Mouse (Mus musculus) thymus, adult 2 months (tissue): ENCODE measurements around the gene Tcf12. TPM values are rescaled to one million over a fixed set of nuclear protein-coding genes. Genes with fewer than 3 reads are reported as not detected.
A peak's percentile ranks its signal among the peaks of the same experiment; 100 is the strongest.

Experiments
- DNase-seq: peaks from one replicate; pipeline ENCODE4 v3.0.0; 2021
- H3K27ac ChIP-seq: fragments of 200-500 bp; 2 replicates; pipeline ENCODE4 v1.5.1; 2012; ENCODE audit warnings: low read length, control low read depth; ENCODE audit not compliant: control insufficient read depth, insufficient read depth
- H3K27me3 ChIP-seq: fragments of 200-500 bp; 2 replicates; pipeline ENCODE4 v1.6.1; 2012; ENCODE audit warnings: mild to moderate bottlenecking, low read length, moderate library complexity, mixed read lengths; ENCODE audit not compliant: control insufficient read depth, insufficient read depth
- H3K36me3 ChIP-seq: fragments of 200-500 bp; 2 replicates; pipeline ENCODE4 v1.6.1; 2012; ENCODE audit warnings: mild to moderate bottlenecking, low read length, moderate library complexity; ENCODE audit not compliant: control insufficient read depth, insufficient read depth
- H3K4me1 ChIP-seq: fragments of 200-500 bp; replicated peaks from 2 replicates; pipeline ENCODE4 v1.6.1; 2012; ENCODE audit warnings: low read length; ENCODE audit not compliant: control insufficient read depth, insufficient read depth
- H3K4me3 ChIP-seq: fragments of 200-500 bp; 2 replicates; pipeline ENCODE4 v1.5.1; 2012; ENCODE audit warnings: mild to moderate bottlenecking, low read length, control low read depth, moderate library complexity; ENCODE audit not compliant: control insufficient read depth, insufficient read depth
- CTCF ChIP-seq: fragments of 200-500 bp; IDR thresholded peaks from 2 replicates; pipeline ENCODE4 v1.5.1; 2012; ENCODE audit warnings: mild to moderate bottlenecking, control low read depth, low read length, moderate library complexity, borderline replicate concordance; ENCODE audit not compliant: control insufficient read depth, poor library complexity, insufficient read depth; ENCODE audit errors: extremely low read depth
- POLR2A ChIP-seq: fragments of 200-500 bp; IDR thresholded peaks from 2 replicates; pipeline ENCODE4 v1.6.1; 2012; ENCODE audit warnings: mild to moderate bottlenecking, low read length, control low read depth, moderate library complexity; ENCODE audit not compliant: control insufficient read depth, poor library complexity, insufficient read depth; ENCODE audit errors: extremely low read depth
- WGBS: fragments of 180-500 bp; shearing (Covaris S2); methylation state at CpG from one replicate; pipeline ENCODE4 v1.1.7; 2018; 5-methylcytosine and 5-hydroxymethylcytosine counted together
- polyA plus RNA-seq: library from polyadenylated mRNA; depleted of rRNA; stranded (reverse); fragments of >200 nt; gene quantifications from 2 replicates; pipeline ENCODE4 v1.2.3, GENCODE M21; 2012

Gene Tcf12
- polyA plus RNA-seq, 1 experiment = 416 TPM

- no peaks in the 10 kb centered on the region for H3K36me3 ChIP-seq
- DNase-seq = no peak
- no peak overlapping the region for H3K27ac ChIP-seq
- no peak overlapping the region; the same call in 1 of the 2 replicates for H3K4me3 ChIP-seq
- 41% methylated on average over 4 of the region's 4 CpGs for WGBS
- H3K27me3 ChIP-seq = no peaks in the 10 kb centered on the region
- no peak for TF ChIP-seq POLR2A
- TF ChIP-seq CTCF = no peak
- H3K4me1 ChIP-seq = 0 out of 2 replicates have a peak, but pooled peaks cover 4% of the 10 kb centered on the region
Measured at GRCm38 (mm10) chr9:72133772-72134245, 22.1 kb upstream of the Tcf12 start.

GRCm38 (mm10) chr9:72133089-72133771 lies 21.6 kb upstream of the Tcf12 start:
- DNase-seq = peak; percentile 79
- peak; percentile 68 for TF ChIP-seq POLR2A
- TF ChIP-seq CTCF = 0 out of 2 replicates have a peak, but pooled peaks have one; percentile 16
- Histone ChIP-seq H3K27me3 (no peaks in the 10 kb centered on the region), H3K4me3 (peak overlapping the region; percentile 91), H3K27ac (peak overlapping the region; percentile 71), H3K36me3 (no peaks in the 10 kb centered on the region), H3K4me1 (0 out of 2 replicates have a peak, but pooled peaks cover 4% of the 10 kb centered on the region)
- WGBS = under 1% methylated on average over 56 of the region's 56 CpGs

- H3K36me3 ChIP-seq = no peaks in the 10 kb centered on the region
- peak overlapping the region; percentile 91 for H3K4me3 ChIP-seq
- H3K4me1 ChIP-seq = 0 out of 2 replicates have a peak, but pooled peaks cover 2% of the 10 kb centered on the region
- WGBS = 0% methylated on average over 28 of the region's 29 CpGs
- H3K27ac ChIP-seq = peak overlapping the region; percentile 71
- TF ChIP-seq CTCF = no peak
- TF ChIP-seq POLR2A = no peak
- DNase-seq = no peak
- H3K27me3 ChIP-seq = no peaks in the 10 kb centered on the region
Measured at GRCm38 (mm10) chr9:72132728-72133088, 21.0 kb upstream of the Tcf12 start.

GRCm38 (mm10) chr9:72129884-72130283 lies 18.2 kb upstream of the Tcf12 start:
- DNase-seq = no peak
- 78% methylated on average over 4 of the region's 4 CpGs for WGBS

GRCm38 (mm10) chr9:72125442-72125841 lies 13.8 kb upstream of the Tcf12 start:
- Histone ChIP-seq H3K27me3 (no peaks in the 10 kb centered on the region), H3K27ac (no peak overlapping the region), H3K4me3 (no peak overlapping the region), H3K36me3 (no peaks in the 10 kb centered on the region), H3K4me1 (no peaks in the 10 kb centered on the region)
- WGBS = 100% methylated on average over 1 of the region's 1 CpGs
- TF ChIP-seq POLR2A = no peak
- TF ChIP-seq CTCF = no peak
- DNase-seq = no peak

More at GRCm38 (mm10) chr9:72129884-72130283, 18.2 kb upstream of the Tcf12 start:
- H3K4me3 ChIP-seq = no peak overlapping the region
- H3K4me1 ChIP-seq = 0 out of 2 replicates have a peak, but pooled peaks cover 2% of the 10 kb centered on the region
- H3K27ac ChIP-seq = no peak overlapping the region
- no peaks in the 10 kb centered on the region for H3K27me3 ChIP-seq
- TF ChIP-seq POLR2A (no peak), CTCF (no peak)
- H3K36me3 ChIP-seq = no peaks in the 10 kb centered on the region

GRCm38 (mm10) chr9:72118490-72118889 lies 6.8 kb upstream of the Tcf12 start:
- TF ChIP-seq CTCF (no peak), POLR2A (no peak)
- H3K36me3 ChIP-seq = no peaks in the 10 kb centered on the region
- no peak overlapping the region for H3K4me3 ChIP-seq
- H3K4me1 ChIP-seq = no peaks in the 10 kb centered on the region
- no peak for DNase-seq
- H3K27me3 ChIP-seq = no peaks in the 10 kb centered on the region
- H3K27ac ChIP-seq = no peak overlapping the region
